Mouse (Mus musculus) hindbrain, embryonic 12.5 days (tissue): ENCODE measurements at regions not wholly inside any gene's neighbourhood (a gene's known extent, or its start where the extent isn't known, plus 50 kb on each side); places are given as distances from the start of the nearest gene placed in this dataset.

Experiments used
- ATAC-seq: fragments of 200-750 bp; cut with Nextera tagmentation; 2 replicates; pipeline ENCODE4 v1.8.0; 2017; ENCODE audit warnings: moderate TSS enrichment; ENCODE audit not compliant: low FRiP score
- H3K27ac ChIP-seq: fragments of 300-500 bp; sonication (generic); 2 replicates; pipeline ENCODE4 v1.5.1; 2016; ENCODE audit warnings: mild to moderate bottlenecking
- H3K27me3 ChIP-seq: fragments of 300-500 bp; sonication (generic); 2 replicates; pipeline ENCODE4 v1.6.1; 2016; ENCODE audit warnings: mild to moderate bottlenecking
- H3K36me3 ChIP-seq: fragments of 300-500 bp; sonication (generic); 2 replicates; pipeline ENCODE4 v1.6.1; 2016; ENCODE audit warnings: mild to moderate bottlenecking
- H3K4me1 ChIP-seq: fragments of 300-500 bp; sonication (generic); 2 replicates; pipeline ENCODE4 v1.6.1; 2016
- H3K4me2 ChIP-seq: fragments of 300-500 bp; sonication (generic); replicated peaks from 2 replicates; pipeline ENCODE4 v1.6.1; 2016; ENCODE audit warnings: mild to moderate bottlenecking
- H3K4me3 ChIP-seq: fragments of 300-500 bp; sonication (generic); 2 replicates; pipeline ENCODE4 v1.5.1; 2016; ENCODE audit warnings: mild to moderate bottlenecking
- H3K9ac ChIP-seq: fragments of 300-500 bp; sonication (generic); 2 replicates; pipeline ENCODE4 v1.6.1; 2016; ENCODE audit warnings: mild to moderate bottlenecking, moderate library complexity
- H3K9me3 ChIP-seq: fragments of 300-500 bp; sonication (generic); replicated peaks from 2 replicates; pipeline ENCODE4 v1.6.1; 2016; ENCODE audit warnings: mild to moderate bottlenecking
- WGBS: fragments of 180-500 bp; shearing (Covaris S2); methylation state at CpG from one replicate; pipeline ENCODE4 v1.1.7; 2016; 5-methylcytosine and 5-hydroxymethylcytosine counted together

- Histone ChIP-seq H3K27me3 (peaks cover 3% of the 10 kb centered on the region; the same call in 1 of the 2 replicates), H3K9me3 (no peaks in the 10 kb centered on the region), H3K4me1 (no peaks in the 10 kb centered on the region), H3K36me3 (no peaks in the 10 kb centered on the region), H3K4me2 (no peak overlapping the region), H3K27ac (no peak overlapping the region), H3K4me3 (no peak overlapping the region), H3K9ac (no peak overlapping the region)
- ATAC-seq = no peak
Measured at GRCm38 (mm10) chr13:71174335-71174734, 332.7 kb upstream of the Adamts16 start.

GRCm38 (mm10) chr13:71166226-71166625, 324.6 kb upstream of the Adamts16 start:
- Histone ChIP-seq H3K4me1 (peaks cover 12% of the 10 kb centered on the region), H3K9me3 (no peaks in the 10 kb centered on the region), H3K4me3 (no peak overlapping the region), H3K36me3 (no peaks in the 10 kb centered on the region), H3K27me3 (no peaks in the 10 kb centered on the region), H3K9ac (no peak overlapping the region), H3K4me2 (no peak overlapping the region), H3K27ac (peak overlapping the region; percentile 74; the same call in 1 of the 2 replicates)
- 29% methylated on average over 3 of the region's 3 CpGs for WGBS
- peak; percentile 30; the same call in 1 of the 2 replicates for ATAC-seq

GRCm38 (mm10) chr13:71165096-71165920, 323.7 kb upstream of the Adamts16 start:
- peak; percentile 90 for ATAC-seq
- H3K27ac ChIP-seq = peak overlapping the region; percentile 52; the same call in 1 of the 2 replicates
- 40% methylated on average over 20 of the region's 20 CpGs for WGBS
- 0 out of 2 replicates have a peak, but pooled peaks cover 3% of the 10 kb centered on the region for H3K27me3 ChIP-seq
- no peaks in the 10 kb centered on the region for H3K36me3 ChIP-seq
- H3K4me3 ChIP-seq = no peak overlapping the region
- no peak overlapping the region for H3K9ac ChIP-seq
- no peak overlapping the region for H3K4me2 ChIP-seq
- peaks cover 16% of the 10 kb centered on the region for H3K4me1 ChIP-seq
- H3K9me3 ChIP-seq = no peaks in the 10 kb centered on the region

GRCm38 (mm10) chr13:71164012-71164411, 322.4 kb upstream of the Adamts16 start:
- ATAC-seq = no peak
- Histone ChIP-seq H3K27me3 (0 out of 2 replicates have a peak, but pooled peaks cover 3% of the 10 kb centered on the region), H3K4me2 (no peak overlapping the region), H3K9ac (no peak overlapping the region), H3K27ac (no peak overlapping the region), H3K4me1 (peaks cover 22% of the 10 kb centered on the region), H3K4me3 (no peak overlapping the region), H3K9me3 (no peaks in the 10 kb centered on the region), H3K36me3 (no peaks in the 10 kb centered on the region)
- 84% methylated on average over 2 of the region's 2 CpGs for WGBS

- Histone ChIP-seq H3K9ac (no peak overlapping the region), H3K4me3 (no peak overlapping the region), H3K4me1 (peaks cover 31% of the 10 kb centered on the region), H3K27me3 (0 out of 2 replicates have a peak, but pooled peaks cover 3% of the 10 kb centered on the region), H3K27ac (no peak overlapping the region), H3K9me3 (no peaks in the 10 kb centered on the region), H3K36me3 (no peaks in the 10 kb centered on the region), H3K4me2 (no peak overlapping the region)
- 57% methylated on average over 2 of the region's 2 CpGs for WGBS
- no peak for ATAC-seq
Measured at GRCm38 (mm10) chr13:71162952-71163351, 321.3 kb upstream of the Adamts16 start.

GRCm38 (mm10) chr13:71158300-71158860, 316.8 kb upstream of the Adamts16 start:
- peak; percentile 92 for ATAC-seq
- Histone ChIP-seq H3K4me2 (peak overlapping the region; percentile 41), H3K27ac (peak overlapping the region; percentile 79), H3K4me3 (no peak overlapping the region), H3K9me3 (no peaks in the 10 kb centered on the region), H3K9ac (no peak overlapping the region), H3K36me3 (no peaks in the 10 kb centered on the region), H3K27me3 (0 out of 2 replicates have a peak, but pooled peaks cover 3% of the 10 kb centered on the region), H3K4me1 (peaks cover 40% of the 10 kb centered on the region)
- WGBS = 20% methylated on average over 13 of the region's 13 CpGs

GRCm38 (mm10) chr13:71157656-71158299, 316.2 kb upstream of the Adamts16 start:
- Histone ChIP-seq H3K4me3 (no peak overlapping the region), H3K4me1 (peaks cover 40% of the 10 kb centered on the region)

GRCm38 (mm10) chr13:71150092-71150491, 308.5 kb upstream of the Adamts16 start:
- Histone ChIP-seq H3K9ac (no peak overlapping the region), H3K4me1 (peaks cover 16% of the 10 kb centered on the region; the same call in 1 of the 2 replicates), H3K27ac (no peak overlapping the region), H3K9me3 (no peaks in the 10 kb centered on the region), H3K4me3 (no peak overlapping the region), H3K27me3 (no peaks in the 10 kb centered on the region; the same call in 1 of the 2 replicates), H3K4me2 (no peak overlapping the region), H3K36me3 (no peaks in the 10 kb centered on the region)
- no peak for ATAC-seq
- WGBS = 43% methylated on average over 1 of the region's 1 CpGs

More at GRCm38 (mm10) chr13:71157656-71158299, 316.2 kb upstream of the Adamts16 start:
- peak overlapping the region; percentile 79 for H3K27ac ChIP-seq
- no peaks in the 10 kb centered on the region for H3K36me3 ChIP-seq
- WGBS = 33% methylated on average over 14 of the region's 14 CpGs
- no peaks in the 10 kb centered on the region for H3K9me3 ChIP-seq
- peak; percentile 33; the same call in 1 of the 2 replicates for ATAC-seq
- H3K9ac ChIP-seq = peak overlapping the region; percentile 42; the same call in 1 of the 2 replicates
- 0 out of 2 replicates have a peak, but pooled peaks cover 3% of the 10 kb centered on the region for H3K27me3 ChIP-seq
- peak overlapping the region; percentile 41 for H3K4me2 ChIP-seq

- H3K4me3 ChIP-seq = no peak overlapping the region
- 0 out of 2 replicates have a peak, but pooled peaks have one; percentile 23 for ATAC-seq
- WGBS = 29% methylated on average over 5 of the region's 5 CpGs
- no peak overlapping the region for H3K27ac ChIP-seq
- peaks cover 10% of the 10 kb centered on the region; the same call in 1 of the 2 replicates for H3K4me1 ChIP-seq
- no peak overlapping the region for H3K4me2 ChIP-seq
- H3K9me3 ChIP-seq = no peaks in the 10 kb centered on the region
- H3K36me3 ChIP-seq = no peaks in the 10 kb centered on the region
- no peaks in the 10 kb centered on the region; the same call in 1 of the 2 replicates for H3K27me3 ChIP-seq
- H3K9ac ChIP-seq = no peak overlapping the region
Measured at GRCm38 (mm10) chr13:71149303-71149696, 307.7 kb upstream of the Adamts16 start.

GRCm38 (mm10) chr13:71148491-71149302, 307.1 kb upstream of the Adamts16 start:
- no peaks in the 10 kb centered on the region; the same call in 1 of the 2 replicates for H3K27me3 ChIP-seq
- peak; percentile 90 for ATAC-seq
- peaks cover 10% of the 10 kb centered on the region; the same call in 1 of the 2 replicates for H3K4me1 ChIP-seq
- 12% methylated on average over 8 of the region's 8 CpGs for WGBS
- H3K9me3 ChIP-seq = no peaks in the 10 kb centered on the region
- no peak overlapping the region for H3K9ac ChIP-seq
- peak overlapping the region; percentile 66 for H3K27ac ChIP-seq
- no peak overlapping the region; the same call in 1 of the 2 replicates for H3K4me2 ChIP-seq
- H3K36me3 ChIP-seq = no peaks in the 10 kb centered on the region
- H3K4me3 ChIP-seq = no peak overlapping the region

GRCm38 (mm10) chr13:71146859-71147443, 305.3 kb upstream of the Adamts16 start:
- H3K9me3 ChIP-seq = no peaks in the 10 kb centered on the region
- no peak overlapping the region for H3K4me3 ChIP-seq
- no peak for ATAC-seq
- no peaks in the 10 kb centered on the region for H3K36me3 ChIP-seq
- WGBS = 67% methylated on average over 3 of the region's 3 CpGs
- no peak overlapping the region; the same call in 1 of the 2 replicates for H3K9ac ChIP-seq
- no peak overlapping the region for H3K4me2 ChIP-seq
- no peak overlapping the region for H3K27ac ChIP-seq
- no peaks in the 10 kb centered on the region; the same call in 1 of the 2 replicates for H3K27me3 ChIP-seq
- H3K4me1 ChIP-seq = peaks cover 10% of the 10 kb centered on the region; the same call in 1 of the 2 replicates
